Mouse (Mus musculus) CD8-positive naive resting alpha-beta T cell, adult 2 months (primary cell): Measurements from ENCODE around the gene Olfr430.
"Not testable (repeated sequence)": the region's sequence is repeated elsewhere in the genome, so short reads cannot be mapped to it uniquely, and the experiment has no call there.

Experiments used
- DNase-seq, 2 experiments: peaks; one replicate each; pipeline ENCODE4 v3.0.0; 2022; ENCODE audit warnings: low read depth in 2 of 2, low spot score in 2 of 2

Olfr430 gene

DNA sequence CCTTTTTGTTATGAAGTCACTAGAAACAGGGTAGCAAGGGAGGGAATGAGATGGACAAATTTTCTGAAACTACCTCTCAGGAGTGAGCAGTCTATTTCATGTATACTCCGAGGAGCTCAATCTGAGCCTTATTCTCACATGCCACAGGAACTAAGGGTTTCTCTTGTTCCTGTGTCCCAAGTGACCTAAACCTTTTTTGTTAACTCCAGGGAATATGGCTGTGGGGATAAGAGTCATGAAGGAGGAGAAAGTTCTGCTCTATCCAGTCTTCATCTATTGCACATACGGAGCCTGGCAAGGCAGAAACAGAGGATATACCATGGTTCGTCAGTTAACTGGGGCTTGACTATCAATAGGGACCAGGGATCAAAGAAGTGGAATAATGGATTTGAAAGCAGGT lies at the start of gene Olfr430:
Olfr430 (plus strand) TSS at position 301 of the 400 bp plus-strand sequence.
- DNase-seq = no peak

DNA sequence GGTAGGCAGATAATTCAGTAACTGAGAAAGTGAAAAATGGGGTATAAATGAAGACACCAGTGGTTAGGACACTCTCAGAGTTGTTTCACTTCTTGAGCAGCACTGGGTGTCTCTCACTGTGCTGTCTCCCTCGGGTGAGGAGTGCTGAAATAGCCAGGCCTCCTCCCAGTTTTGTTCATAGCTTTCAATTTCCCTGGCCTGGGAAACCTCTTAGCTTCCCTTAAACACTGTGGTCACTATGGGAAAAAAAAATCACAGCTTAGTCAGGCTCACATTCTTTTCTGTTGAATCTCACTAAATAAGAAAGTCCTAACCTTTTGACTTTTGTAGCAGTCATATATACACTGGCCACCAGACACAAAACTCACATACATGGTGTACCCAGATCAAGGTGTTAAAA lies 34.7 kb upstream of the Olfr430 start, which contains the start of gene Ifi205:
Ifi205 (minus strand) TSS at position 113 of the 400 bp plus-strand sequence.
- no peak for DNase-seq

DNA sequence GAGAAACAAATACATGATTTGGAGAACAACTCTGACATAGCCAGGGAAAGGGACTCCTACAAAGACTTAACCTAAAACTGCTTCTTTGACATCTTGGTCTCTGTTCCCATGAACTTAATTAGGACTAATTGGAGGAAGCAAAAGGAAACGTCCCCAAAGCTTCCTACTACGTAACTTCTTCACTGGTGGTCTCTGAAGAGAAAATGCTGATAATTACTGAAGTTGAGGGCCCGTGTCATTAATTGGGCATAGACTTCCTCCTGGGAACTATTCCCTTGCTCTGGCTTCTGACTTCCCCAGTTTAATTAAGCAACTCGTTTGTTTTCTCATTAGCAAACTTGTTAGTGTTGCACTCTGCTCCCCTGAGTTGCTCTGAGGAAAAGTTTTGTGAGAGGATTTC lies 30.6 kb upstream of the Olfr430 start:
- DNase-seq = no peak

DNA sequence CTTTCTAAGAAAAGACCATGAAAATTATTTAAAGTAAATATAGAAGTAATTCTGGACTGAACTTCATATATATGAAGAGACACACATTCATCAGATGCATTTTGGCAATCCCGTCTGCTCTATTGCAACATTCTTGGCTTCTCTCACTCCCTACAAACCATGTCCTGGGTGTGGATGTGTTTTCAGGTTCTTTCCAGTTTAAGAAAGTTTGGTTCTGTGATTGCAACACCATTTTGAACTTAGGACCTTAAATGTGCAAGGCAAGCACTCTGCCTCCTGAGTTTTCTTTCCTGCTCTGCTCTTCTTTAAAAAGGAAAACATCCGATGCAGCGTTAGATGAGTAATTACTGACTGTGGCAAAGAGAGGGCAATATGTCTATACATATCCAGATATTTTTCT lies 27.9 kb upstream of the Olfr430 start:
- DNase-seq = no peak

DNA sequence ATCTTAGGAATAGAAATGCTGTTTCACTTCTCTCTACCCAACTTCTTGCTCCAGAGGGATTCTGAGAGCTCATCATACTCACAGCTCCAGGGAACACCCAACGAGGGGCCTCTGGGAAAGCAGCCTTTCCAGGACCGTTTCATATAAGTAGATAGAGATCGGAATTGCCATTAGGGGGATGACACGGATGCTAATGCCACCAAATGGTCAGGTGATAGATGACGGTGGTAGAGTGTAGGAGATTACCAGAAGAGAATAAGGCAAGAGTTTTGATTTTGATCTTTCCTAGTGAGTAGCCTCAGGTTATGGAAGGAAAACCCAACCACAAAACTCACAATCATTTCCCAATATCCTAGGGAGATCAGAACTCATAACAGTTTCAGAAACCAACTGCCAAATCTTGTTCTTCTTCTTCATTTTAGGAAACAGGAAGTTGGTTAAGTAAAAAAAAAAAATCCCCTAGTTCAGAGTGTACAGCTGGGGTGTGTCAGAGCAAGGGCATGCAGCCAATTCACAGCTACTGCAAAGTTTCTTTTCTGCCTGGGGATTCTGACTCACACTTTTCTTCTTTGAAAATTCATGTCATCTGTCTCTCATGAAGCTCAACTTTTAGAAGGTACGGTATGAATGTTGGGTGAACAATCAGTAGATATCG lies 25.8 kb upstream of the Olfr430 start, which contains the start of gene Olfr433:
Olfr433 (plus strand) TSS at position 183 of the 655 bp plus-strand sequence.
- peak in 1 of 2 experiments; percentile 14 for DNase-seq

DNA sequence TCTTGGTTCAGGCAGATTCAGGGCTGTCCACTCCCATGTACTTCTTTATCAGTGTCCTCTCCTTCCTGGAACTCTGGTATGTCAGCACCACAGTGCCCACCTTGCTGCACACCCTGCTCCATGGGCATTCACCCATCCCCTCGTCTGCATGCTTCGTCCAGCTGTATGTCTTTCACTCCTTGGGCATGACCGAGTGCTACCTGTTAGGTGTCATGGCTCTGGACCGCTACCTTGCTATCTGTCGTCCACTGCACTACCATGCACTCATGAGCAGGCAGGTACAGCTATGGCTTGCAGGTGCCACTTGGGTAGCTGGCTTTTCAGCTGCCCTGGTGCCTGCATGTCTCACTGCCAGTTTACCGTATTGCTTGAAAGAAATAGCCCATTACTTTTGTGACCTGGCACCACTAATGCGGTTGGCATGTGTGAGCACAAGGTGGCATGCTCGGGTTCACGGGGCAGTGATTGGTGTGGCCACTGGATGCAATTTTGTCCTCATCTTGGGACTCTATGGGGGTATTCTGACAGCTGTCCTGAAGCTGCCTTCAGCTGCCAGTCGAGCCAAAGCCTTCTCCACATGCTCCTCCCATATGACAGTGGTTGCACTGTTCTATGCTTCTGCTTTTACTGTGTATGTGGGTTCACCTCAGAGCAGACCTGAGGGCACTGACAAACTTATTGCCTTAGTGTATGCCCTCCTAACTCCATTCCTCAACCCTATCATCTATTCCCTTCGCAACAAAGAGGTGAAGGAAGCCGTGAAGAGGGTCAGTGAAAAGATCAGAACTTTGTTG lies 24.1 kb upstream of the Olfr430 start:
- not testable (repeated sequence) for DNase-seq

DNA sequence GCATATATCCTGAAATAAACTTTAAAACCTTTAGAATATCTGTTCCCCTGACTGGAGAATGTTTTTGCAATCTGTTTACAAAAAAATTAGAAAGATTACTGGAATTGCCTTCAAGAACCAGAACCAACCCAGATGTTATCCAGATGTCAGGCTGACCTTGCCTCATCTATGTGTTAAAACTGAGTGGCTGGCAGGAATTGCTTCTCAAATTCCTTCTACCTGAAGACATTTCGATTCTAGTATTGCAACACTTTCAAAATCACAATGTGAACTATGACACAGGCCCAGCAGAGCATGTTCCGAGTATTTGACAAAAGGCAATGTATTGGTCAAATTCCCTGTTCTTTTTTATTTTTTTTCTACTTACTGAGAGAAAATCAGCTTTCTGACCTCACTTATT lies 22.0 kb upstream of the Olfr430 start:
- DNase-seq = no peak

DNA sequence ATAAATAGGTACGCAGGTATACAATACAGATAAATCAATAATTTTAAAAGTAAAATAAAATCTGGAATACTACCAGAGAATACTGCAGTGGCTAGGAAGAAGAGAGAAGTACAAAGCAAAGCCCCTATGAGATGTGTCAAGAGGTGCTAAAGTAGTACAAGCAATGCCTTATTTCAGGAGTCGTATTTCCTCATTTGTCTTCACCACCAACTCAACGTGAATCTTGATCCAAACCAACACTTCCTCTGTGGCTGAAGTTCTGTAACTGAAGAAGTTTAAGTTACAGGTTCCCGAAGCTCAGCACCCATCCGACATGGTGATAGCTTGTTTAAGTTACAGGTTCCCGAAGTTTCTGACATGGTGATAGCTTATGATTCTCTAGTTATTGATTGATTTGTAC lies 18.2 kb upstream of the Olfr430 start:
- not testable (repeated sequence) for DNase-seq

DNA sequence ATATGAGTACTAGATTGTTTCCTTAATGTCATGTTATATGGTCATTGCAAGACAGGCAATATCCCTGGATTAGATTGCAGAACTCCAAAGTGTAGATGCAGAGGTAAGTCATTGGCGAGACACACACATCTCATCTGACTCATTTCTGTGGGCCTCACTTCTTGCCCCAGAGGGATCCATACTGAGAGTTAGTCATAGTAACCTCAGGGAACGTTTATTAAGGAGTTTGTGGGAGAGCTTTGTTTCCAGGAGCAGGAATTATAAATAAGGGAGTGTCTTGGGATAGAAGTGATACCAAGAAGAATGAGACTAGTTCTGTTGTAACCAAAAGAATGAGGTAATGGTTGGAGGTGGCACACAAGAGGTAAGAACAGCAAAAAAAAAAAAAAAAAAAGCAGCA lies 17.5 kb upstream of the Olfr430 start, which contains the start of gene Olfr432:
Olfr432 (plus strand) TSS at position 313 of the 400 bp plus-strand sequence.
- no peak for DNase-seq

DNA sequence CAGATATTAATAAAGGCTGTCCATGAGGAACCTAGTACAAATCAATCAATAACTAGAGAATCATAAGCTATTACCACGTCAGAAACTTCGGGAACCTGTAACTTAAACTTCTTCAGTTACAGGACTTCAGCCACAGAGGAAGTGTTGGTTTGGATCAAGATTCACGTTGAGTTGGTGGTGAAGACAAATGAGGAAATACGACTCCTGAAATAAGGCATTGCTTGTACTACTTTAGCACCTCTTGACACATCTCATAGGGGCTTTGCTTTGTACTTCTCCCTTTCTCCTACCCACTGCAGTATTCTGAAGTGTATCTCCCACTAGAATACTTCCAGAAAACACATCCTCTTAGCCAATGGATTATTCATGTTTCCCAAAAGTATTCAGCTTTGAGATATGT lies 17.0 kb upstream of the Olfr430 start:
- DNase-seq = not testable (repeated sequence)

DNA sequence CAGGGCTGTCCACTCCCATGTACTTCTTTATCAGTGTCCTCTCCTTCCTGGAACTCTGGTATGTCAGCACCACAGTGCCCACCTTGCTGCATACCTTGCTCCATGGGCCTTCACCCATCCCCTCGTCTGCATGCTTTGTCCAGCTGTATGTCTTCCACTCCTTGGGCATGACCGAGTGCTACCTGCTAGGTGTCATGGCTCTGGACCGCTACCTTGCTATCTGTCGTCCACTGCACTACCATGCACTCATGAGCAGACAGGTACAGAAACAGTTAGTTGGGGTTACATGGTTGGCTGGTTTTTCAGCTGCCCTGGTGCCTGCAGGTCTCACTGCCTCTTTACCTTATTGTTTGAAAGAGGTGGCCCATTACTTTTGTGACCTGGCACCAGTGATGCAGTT lies 15.9 kb upstream of the Olfr430 start:
- no peak for DNase-seq

DNA sequence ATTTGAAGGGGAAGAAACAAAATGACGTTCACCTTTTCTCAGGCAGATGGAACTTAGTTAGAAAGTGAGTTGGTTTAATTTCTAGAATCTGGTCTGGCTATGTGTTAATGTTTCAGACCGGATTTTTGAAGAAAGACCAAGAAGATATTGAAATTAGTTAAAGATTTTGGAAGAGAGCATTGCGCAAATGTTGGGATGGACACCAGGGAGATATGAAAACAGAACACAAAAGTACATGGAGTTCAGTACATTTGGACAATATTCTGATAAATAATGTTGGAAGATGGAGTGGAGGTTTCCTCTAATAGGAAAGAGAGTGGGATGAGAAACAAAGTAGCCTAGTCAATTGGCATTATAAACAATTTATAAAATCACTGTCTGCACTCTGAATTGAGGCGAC lies 14.9 kb upstream of the Olfr430 start:
- no peak for DNase-seq

DNA sequence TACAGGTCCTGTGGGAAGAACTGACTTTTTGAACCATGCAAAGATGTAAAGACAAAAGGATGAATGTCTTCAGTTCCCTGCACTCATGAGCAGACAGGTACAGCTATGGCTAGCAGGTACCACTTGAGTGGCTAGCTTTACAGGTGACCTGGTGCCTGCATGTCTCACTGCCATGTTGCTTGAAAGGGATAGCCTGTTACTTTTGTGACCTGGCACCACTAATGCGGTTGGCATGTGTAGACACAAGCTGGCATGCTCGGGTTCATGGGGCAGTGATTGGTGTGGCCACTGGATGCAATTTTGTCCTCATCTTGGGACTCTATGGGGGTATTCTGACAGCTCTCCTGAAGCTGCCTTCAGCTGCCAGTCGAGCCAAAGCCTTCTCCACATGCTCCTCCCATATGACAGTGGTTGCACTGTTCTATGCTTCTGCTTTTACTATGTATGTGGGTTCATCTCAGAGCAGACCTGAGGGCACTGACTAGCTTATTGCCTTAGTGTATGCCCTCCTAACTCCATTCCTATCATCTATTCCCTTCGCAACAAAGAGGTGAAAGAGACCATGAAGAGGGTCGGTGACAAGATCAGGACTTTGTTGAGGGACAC lies 14.4 kb upstream of the Olfr430 start:
- DNase-seq = no peak

DNA sequence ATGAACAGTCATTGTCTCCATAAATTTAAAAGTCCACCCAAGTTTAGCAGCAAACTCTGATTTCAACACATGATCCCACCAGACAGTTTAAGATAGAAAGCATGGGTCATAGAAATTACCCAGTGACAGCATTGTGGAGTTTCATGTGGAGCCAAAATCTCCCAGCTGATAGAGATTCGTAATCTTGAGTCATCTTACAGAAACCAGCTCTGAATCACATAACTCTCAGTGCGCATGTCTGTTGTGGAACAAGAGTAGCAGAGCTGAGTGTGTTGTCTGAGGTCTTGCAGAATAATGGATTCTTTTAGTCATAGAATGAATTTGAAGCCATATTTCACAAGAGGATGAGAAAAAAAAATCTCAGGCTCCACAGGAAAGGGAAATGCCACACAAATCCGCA lies 13.4 kb upstream of the Olfr430 start:
- DNase-seq = no peak

DNA sequence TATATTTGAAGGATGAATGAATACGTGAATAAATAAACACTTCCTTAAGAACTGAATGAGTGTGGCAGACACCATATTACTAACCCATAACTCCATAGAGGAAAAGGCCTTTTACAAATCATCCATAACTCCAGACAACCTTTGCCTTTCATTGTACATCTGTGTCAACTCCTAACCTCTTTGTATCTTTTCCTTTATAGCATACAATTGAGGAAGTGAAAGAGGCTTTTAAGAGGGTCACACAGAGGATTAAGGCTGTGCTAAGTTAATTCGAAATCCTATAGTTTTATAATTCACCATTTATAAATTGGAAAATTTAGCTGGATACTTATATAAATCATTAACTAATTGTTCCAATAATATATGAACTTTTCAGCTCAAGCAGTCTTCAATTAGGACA lies 11.2 kb upstream of the Olfr430 start:
- DNase-seq = no peak

DNA sequence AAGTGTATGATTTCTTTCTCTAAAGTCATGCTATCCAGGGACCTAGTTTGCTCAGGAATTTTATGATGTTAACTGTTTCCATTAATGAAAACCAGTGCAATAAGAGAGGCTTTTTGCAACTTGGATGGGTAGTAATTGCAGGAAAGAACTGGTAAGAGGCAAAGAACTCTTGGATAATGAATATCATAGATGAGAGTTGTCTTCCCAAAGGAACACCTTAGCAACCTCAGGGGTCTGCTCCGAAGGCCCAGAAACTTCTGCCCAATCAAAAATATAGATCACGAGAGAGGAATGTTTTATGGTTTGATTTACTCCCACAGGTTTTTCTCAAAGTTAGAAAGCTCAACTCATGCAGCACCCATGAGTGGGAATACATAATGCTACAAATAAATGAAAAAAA lies 17.6 kb downstream of the Olfr430 start, which contains the start of gene Olfr429:
Olfr429 (plus strand) TSS at position 301 of the 400 bp plus-strand sequence.
- DNase-seq = no peak

DNA sequence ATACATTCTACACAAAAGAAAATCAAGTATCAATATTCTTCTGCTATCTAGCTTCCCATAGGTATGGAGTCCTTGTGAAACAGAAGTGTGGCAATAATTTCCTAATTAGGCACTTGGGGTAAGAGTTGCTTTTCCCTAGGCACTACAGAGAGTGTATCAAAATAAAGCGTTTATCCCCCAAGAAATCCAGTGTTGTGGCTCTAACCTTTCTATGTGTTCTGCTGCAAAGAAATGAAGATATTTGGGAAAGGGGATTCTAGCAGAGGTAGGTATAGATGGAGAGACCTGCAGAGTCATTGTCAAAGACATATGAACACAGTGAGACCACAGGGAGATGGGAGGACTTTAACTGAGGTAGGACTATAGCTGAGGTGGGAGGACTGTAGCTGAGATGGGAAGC lies 30.2 kb downstream of the Olfr430 start, which contains the start of gene Olfr427:
Olfr427 (plus strand) TSS at position 301 of the 400 bp plus-strand sequence.
- no peak for DNase-seq

DNA sequence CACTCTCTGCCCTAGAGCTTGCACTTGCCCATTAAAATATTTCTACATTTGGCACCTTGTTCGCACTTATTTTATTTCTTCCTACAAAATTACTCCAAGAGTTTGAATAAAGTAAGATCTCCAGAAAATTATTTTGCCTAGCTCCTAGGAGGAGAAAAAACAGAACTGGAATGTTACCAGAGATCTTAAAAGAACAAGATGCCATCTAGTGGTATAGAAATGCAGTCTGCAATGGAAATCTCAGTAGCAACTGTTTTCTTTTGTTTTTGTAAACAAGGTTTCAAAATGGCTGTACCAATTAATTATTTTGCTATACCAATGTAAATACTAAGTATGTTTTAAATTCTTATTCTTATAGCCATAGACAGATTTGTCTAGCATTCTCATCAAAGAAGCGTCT lies 37.3 kb downstream of the Olfr430 start:
- DNase-seq = no peak

DNA sequence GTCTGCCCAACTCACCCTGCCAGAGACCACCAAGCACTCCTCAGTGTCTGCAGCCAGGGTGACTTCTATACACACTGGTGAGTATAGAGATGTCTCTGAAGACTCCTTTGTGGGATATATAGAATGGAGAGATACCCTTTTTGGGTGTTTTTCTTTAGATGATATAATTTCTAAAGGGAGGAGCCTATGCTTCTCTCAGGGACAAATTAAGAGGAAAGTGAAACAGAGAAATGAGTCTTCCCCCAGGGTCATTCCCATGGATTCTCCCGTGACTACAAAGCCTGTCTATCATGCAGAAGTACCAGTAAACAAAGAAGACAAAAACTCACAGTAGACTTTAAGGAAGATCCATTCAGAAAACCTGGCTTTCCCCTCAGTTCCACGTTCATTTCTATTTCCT lies 54.7 kb downstream of the Olfr430 start, which contains the start of gene Olfr231:
Olfr231 (minus strand) TSS at position 101 of the 400 bp plus-strand sequence.
- no peak for DNase-seq
